Mouse (Mus musculus) R1 (cell line): ENCODE measurements at regions not wholly inside any gene's neighbourhood (a gene's known extent, or its start where the extent isn't known, plus 50 kb on each side); places are given as distances from the start of the nearest gene placed in this dataset.

Source experiments
- DNase-seq: peaks from one replicate; pipeline ENCODE4 v3.0.0-alpha.2; 2018; ENCODE audit warnings: low read depth, low spot score

- DNase-seq = no peak
Measured at GRCm38 (mm10) chr2:115307248-115307647, 274.3 kb upstream of the BC052040 start.

GRCm38 (mm10) chr2:115309856-115310631, 271.5 kb upstream of the BC052040 start:
- DNase-seq = peak; percentile 49

- no peak for DNase-seq
Measured at GRCm38 (mm10) chr2:115318551-115318950, 263.0 kb upstream of the BC052040 start.

GRCm38 (mm10) chr2:115322582-115322981, 258.9 kb upstream of the BC052040 start:
- no peak for DNase-seq

GRCm38 (mm10) chr2:115326526-115326925, 255.0 kb upstream of the BC052040 start:
- no peak for DNase-seq

GRCm38 (mm10) chr2:115338178-115338577, 243.3 kb upstream of the BC052040 start:
- DNase-seq = peak; percentile 9

- no peak for DNase-seq
Measured at GRCm38 (mm10) chr2:115339034-115339433, 242.5 kb upstream of the BC052040 start.

GRCm38 (mm10) chr2:115342360-115342759, 239.2 kb upstream of the BC052040 start:
- DNase-seq = no peak

- no peak for DNase-seq
Measured at GRCm38 (mm10) chr2:115346551-115346950, 235.0 kb upstream of the BC052040 start.

GRCm38 (mm10) chr2:115348263-115348662, 233.3 kb upstream of the BC052040 start:
- no peak for DNase-seq

- DNase-seq = no peak
Measured at GRCm38 (mm10) chr2:115371072-115371471, 210.4 kb upstream of the BC052040 start.

- DNase-seq = no peak
Measured at GRCm38 (mm10) chr2:115375336-115375735, 206.2 kb upstream of the BC052040 start.

- DNase-seq = no peak
Measured at GRCm38 (mm10) chr2:115384414-115385180, 196.9 kb upstream of the BC052040 start.

- DNase-seq = no peak
Measured at GRCm38 (mm10) chr2:115385207-115386168, 196.0 kb upstream of the BC052040 start.

- no peak for DNase-seq
Measured at GRCm38 (mm10) chr2:115391575-115391974, 189.9 kb upstream of the BC052040 start.

- no peak for DNase-seq
Measured at GRCm38 (mm10) chr2:115392082-115392762, 189.3 kb upstream of the BC052040 start.

- no peak for DNase-seq
Measured at GRCm38 (mm10) chr2:115394091-115394490, 187.4 kb upstream of the BC052040 start.

GRCm38 (mm10) chr2:115398550-115398949, 183.0 kb upstream of the BC052040 start:
- DNase-seq = no peak

- DNase-seq = no peak
Measured at GRCm38 (mm10) chr2:115399107-115399740, 182.3 kb upstream of the BC052040 start.

- DNase-seq = no peak
Measured at GRCm38 (mm10) chr2:115399987-115400550, 181.4 kb upstream of the BC052040 start.
